Mouse (Mus musculus): ENCODE results near the gene Wbp1l.
"Not testable (repeated sequence)": the region's sequence is repeated elsewhere in the genome, so short reads cannot be mapped to it uniquely, and the experiment has no call there.

- not testable (repeated sequence) for TF ChIP-seq CTCF (IDR thresholded peaks at IDR 0.05; ENCODE audit: low read depth); EP300 (optimal IDR thresholded peaks at IDR 0.05)
These were observed 27.5 kb upstream of the Wbp1l start for GRCm38 (mm10) chr19:46571211-46571877.
